Mouse (Mus musculus): ENCODE measurements around the gene Tmem28. TPM values are rescaled to one million over a fixed set of nuclear protein-coding genes. Genes with fewer than 3 reads are reported as not detected.

Tmem28 gene
- polyA plus RNA-seq (2012; ENCODE audit: insufficient read depth, insufficient read length, missing spikeins): 0.75 and 0.79 TPM in 2 replicates

- Histone ChIP-seq H3K27ac (replicated peaks; ENCODE audit: low read depth, low read length) (no peak within 1 kb of the TSS), H3K4me1 (ENCODE audit: control insufficient read depth, insufficient read depth, insufficient read length, low read length) (no peaks in the 10 kb centered on the region)
Observed at GRCm38 (mm10) chrX:99820790-99821395, at the start of gene Tmem28. Gene Tmem28 (plus strand): TSS chrX:99821021.

DNA sequence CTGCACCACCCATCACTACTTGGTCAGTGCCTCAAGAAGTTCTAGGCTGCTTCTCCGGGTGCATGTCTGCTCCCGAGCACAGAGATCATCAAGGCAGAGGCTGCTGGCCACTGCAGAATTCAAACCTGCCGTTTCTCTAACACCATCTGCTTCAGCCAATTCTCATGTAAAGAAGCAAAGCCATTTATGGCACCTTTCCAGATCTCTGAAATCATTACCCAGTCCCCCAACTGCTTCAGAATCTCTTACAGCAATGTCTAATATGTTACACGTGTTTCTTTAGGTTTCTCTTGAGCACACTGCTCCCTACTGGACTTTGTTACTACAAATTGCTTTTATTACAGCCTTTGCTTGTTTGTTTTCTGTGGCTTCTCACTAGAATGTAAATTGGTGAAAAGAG is 40.5 kb upstream of the Tmem28 start:
- no peaks in the 10 kb centered on the region for H3K4me1 ChIP-seq (ENCODE audit: control insufficient read depth, insufficient read depth, insufficient read length, low read length)
- no peak overlapping the region for H3K4me3 ChIP-seq (ENCODE audit: insufficient read depth, low read depth, low read length)

More at GRCm38 (mm10) chrX:99820790-99821395, at the start of gene Tmem28:
- H3K4me3 ChIP-seq (ENCODE audit: insufficient read depth, low read depth, low read length): peak within 1 kb of the TSS; percentile 49

GRCm38 (mm10) chrX:99808375-99808774 is 12.4 kb upstream of the Tmem28 start:
- Histone ChIP-seq H3K4me1 (ENCODE audit: control insufficient read depth, insufficient read depth, insufficient read length, low read length) (no peaks in the 10 kb centered on the region), H3K4me3 (ENCODE audit: insufficient read depth, low read depth, low read length) (no peak overlapping the region), H3K27ac (replicated peaks; ENCODE audit: low read depth, low read length) (no peak overlapping the region)

More for the DNA sequence above, 40.5 kb upstream of the Tmem28 start:
- H3K27ac ChIP-seq (replicated peaks; ENCODE audit: low read depth, low read length): no peak overlapping the region

DNA sequence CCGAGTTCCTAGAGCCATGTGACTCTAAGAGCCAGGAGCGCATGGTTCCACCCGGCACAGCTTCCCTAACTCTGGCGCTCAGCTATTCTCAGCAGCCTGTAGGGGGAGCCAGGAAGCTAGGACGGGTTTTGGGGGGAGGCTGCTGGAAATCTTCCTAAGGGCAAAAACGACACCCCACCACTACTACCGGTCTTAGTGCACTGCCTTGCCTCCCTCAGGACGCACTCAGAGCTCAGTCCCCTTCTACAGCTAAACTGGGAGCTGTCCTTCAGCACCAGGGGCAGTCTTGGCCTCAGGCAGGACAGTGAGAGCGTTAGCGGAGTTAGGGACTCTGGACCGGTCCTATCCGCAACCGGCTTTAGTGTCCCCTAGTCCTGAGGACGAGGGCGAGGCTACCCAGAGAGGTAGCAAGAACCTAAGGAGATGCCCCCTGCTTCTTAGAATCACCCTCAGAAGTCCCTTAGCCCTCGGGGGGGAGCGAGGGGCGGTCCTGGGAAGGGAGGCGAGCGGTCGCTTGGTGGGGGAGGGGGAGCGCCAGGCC is 1.4 kb upstream of the Tmem28 start:
- H3K27ac ChIP-seq (replicated peaks; ENCODE audit: low read depth, low read length): no peak overlapping the region
- H3K4me1 ChIP-seq (ENCODE audit: control insufficient read depth, insufficient read depth, insufficient read length, low read length): no peaks in the 10 kb centered on the region
- H3K4me3 ChIP-seq (ENCODE audit: insufficient read depth, low read depth, low read length): peak overlapping the region; percentile 49

DNA sequence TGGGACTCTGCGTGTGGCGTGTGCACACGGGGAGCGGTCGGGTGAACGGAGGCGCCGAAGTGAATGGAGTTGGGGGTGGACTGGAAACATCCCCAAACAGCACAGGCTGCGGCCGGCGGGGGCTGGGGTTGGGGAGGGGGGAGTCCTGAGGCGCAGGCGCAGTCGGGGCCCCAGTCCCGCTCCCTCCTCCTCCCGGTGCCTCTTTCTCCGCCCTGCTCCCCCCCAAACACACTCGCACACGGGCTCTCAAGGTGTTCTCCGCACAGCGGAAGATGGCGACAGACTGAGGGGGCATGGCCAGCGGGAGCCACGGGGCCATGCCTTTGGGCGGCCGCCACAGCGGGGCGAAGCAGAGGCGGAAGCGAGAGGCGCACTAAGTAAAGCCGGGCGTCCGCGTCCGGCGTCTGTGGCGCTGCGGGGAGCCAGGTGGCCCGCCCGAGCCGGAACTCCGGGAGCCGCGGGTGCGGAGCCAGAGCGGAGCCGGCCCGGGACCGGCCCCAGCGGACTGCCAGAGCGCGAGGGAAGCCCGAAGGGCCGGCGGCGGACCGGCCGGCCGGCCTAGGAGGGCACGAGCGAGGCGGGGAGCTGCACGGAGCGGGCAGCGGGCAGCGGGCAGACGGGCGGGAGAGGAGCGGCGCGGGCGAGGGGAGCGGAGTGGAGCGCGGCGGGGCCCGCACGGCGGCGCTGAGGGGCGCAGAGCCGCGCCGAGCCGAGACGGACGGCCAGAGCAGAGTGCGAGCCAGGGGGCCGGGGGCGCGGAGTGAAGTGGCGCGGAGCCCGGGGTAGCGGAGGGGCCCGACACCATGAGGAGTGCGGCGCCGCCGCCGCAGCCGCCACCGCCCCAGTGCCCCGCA is 658 bp upstream of the Tmem28 start:
- Histone ChIP-seq H3K4me3 (ENCODE audit: insufficient read depth, low read depth, low read length) (peak overlapping the region; percentile 49), H3K4me1 (ENCODE audit: control insufficient read depth, insufficient read depth, insufficient read length, low read length) (no peaks in the 10 kb centered on the region), H3K27ac (replicated peaks; ENCODE audit: low read depth, low read length) (no peak overlapping the region)

GRCm38 (mm10) chrX:99842090-99842489 is 21.3 kb downstream of the Tmem28 start:
- Histone ChIP-seq H3K4me3 (ENCODE audit: insufficient read depth, low read depth, low read length) (no peak overlapping the region), H3K4me1 (ENCODE audit: control insufficient read depth, insufficient read depth, insufficient read length, low read length) (no peaks in the 10 kb centered on the region), H3K27ac (replicated peaks; ENCODE audit: low read depth, low read length) (no peak overlapping the region)

DNA sequence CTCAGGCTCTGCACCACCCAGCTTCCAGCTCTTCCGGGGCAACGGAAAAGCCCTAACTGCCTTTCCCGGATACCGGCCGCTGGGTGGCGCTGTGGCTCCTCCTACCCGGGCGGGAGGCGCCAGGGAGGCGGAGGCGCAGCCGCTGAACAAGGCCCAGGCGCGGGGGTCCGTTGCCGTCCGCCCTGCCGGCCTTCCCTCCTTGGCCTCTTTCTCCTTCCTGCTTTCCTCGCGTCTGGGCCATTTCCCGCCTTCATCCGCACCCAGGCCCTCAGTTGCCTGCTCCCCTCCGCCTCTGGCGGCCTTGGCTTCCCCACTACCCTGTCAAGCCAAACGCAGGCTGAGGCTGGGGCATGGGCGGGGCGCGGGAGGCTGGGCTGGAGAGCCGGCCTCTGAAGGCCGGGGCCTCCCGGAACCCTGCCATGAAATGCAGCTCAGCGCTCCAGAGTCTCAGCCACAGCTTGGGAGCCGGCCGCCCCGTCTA is 32.5 kb downstream of the Tmem28 start:
- peak overlapping the region; percentile 60 for H3K27ac ChIP-seq (replicated peaks; ENCODE audit: low read depth, low read length)
- H3K4me3 ChIP-seq (ENCODE audit: insufficient read depth, low read depth, low read length): peak overlapping the region; percentile 90
- H3K4me1 ChIP-seq (ENCODE audit: control insufficient read depth, insufficient read depth, insufficient read length, low read length): no peaks in the 10 kb centered on the region

DNA sequence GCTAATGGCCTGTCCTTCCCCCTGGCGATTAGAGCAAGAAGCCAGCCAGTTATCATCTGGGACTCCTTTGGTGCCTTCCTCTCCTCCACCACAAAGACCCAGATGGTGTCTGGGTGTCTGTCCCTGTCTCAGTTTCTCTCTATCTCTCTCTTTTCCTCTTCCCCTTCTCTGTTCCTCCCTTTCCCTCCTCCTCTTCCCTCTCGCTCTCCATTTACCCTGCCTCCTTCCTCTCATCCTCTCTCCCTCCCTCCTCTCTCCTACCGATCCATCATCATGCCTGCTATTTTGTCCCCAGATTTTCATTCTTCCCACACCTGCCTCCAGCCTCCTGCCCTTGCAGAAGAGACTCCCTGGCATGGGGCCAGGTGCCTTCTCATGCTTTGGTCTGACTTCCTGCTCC is 33.0 kb downstream of the Tmem28 start:
- Histone ChIP-seq H3K27ac (replicated peaks; ENCODE audit: low read depth, low read length) (no peak overlapping the region), H3K4me1 (ENCODE audit: control insufficient read depth, insufficient read depth, insufficient read length, low read length) (no peaks in the 10 kb centered on the region; the same call in 1 of the 2 replicates), H3K4me3 (ENCODE audit: insufficient read depth, low read depth, low read length) (peak overlapping the region; percentile 90)

GRCm38 (mm10) chrX:99872228-99872627 is 51.4 kb downstream of the Tmem28 start:
- Histone ChIP-seq H3K27ac (replicated peaks; ENCODE audit: low read depth, low read length) (no peak overlapping the region; the same call in 1 of the 2 replicates), H3K4me3 (ENCODE audit: insufficient read depth, low read depth, low read length) (no peak overlapping the region), H3K4me1 (ENCODE audit: control insufficient read depth, insufficient read depth, insufficient read length, low read length) (no peaks in the 10 kb centered on the region; the same call in 1 of the 2 replicates)

DNA sequence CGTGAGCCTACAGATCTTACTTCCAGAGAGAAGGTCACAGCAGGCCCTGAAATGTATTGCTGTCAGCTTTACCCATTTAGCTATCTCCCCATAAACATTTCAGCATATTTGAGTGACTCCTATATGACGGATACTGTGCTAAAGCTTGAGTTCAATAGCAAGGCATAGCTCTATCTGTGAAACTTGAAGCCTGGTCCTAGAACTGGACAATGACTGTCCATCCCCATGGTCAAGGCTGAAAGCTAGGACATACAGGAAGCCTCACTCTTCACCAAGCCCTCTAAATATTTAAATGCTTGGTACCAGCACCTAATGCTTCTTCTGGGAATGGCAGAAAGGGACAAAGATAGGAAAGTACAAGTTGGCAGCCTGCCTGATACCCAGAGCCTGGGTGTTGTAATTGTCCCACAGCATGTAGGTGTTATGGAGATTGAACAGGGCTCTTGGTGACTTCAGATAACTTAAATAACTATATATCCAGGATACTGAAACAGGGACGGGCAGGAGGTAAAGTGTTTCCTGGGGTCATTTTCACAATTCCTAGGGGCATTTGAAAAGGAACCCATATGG is 51.9 kb downstream of the Tmem28 start:
- H3K27ac ChIP-seq (replicated peaks; ENCODE audit: low read depth, low read length): peak overlapping the region; percentile 48
- H3K4me1 ChIP-seq (ENCODE audit: control insufficient read depth, insufficient read depth, insufficient read length, low read length): no peaks in the 10 kb centered on the region; the same call in 1 of the 2 replicates
- H3K4me3 ChIP-seq (ENCODE audit: insufficient read depth, low read depth, low read length): no peak overlapping the region

DNA sequence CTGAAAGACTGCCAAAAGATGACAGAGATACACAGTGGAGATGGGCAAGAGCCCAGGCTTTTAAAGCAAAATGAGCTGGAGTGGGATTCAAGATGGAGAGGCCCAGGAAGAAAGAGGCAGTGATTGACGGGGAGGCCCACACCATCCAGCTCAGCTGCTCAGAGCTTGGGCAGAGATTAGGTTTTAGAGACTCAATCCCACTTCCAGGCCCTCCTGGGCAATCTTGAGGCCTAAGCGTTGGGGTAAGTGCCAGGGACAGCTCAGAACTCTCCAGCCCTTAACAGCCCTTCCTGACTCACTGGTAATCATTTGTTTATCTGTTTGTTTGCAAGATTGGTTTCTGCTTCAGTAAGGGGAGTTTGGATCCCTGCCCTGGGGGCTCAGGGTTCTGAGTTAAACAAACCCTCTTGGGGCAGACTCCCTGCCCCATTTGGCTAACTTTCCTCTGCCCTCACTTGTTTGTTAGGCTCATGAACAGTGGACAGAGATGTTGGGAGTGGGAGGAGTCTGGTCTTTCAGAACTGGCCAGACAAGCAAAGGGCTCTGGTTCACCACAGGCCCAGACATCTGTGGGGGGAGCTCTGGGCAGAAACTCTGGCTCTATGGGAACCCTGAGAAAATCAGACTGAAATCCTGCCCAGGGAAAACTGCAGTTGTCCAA is 52.6 kb downstream of the Tmem28 start:
- Histone ChIP-seq H3K4me3 (ENCODE audit: insufficient read depth, low read depth, low read length) (peak overlapping the region; percentile 30), H3K4me1 (ENCODE audit: control insufficient read depth, insufficient read depth, insufficient read length, low read length) (no peaks in the 10 kb centered on the region; the same call in 1 of the 2 replicates), H3K27ac (replicated peaks; ENCODE audit: low read depth, low read length) (peak overlapping the region; percentile 77)

- peak overlapping the region; percentile 30 for H3K4me3 ChIP-seq (ENCODE audit: insufficient read depth, low read depth, low read length)
- no peaks in the 10 kb centered on the region; the same call in 1 of the 2 replicates for H3K4me1 ChIP-seq (ENCODE audit: control insufficient read depth, insufficient read depth, insufficient read length, low read length)
- peak overlapping the region; percentile 77 for H3K27ac ChIP-seq (replicated peaks; ENCODE audit: low read depth, low read length)
Observed at GRCm38 (mm10) chrX:99873920-99874296, 53.1 kb downstream of the Tmem28 start.

- Histone ChIP-seq H3K4me3 (ENCODE audit: insufficient read depth, low read depth, low read length) (no peak overlapping the region), H3K4me1 (ENCODE audit: control insufficient read depth, insufficient read depth, insufficient read length, low read length) (no peaks in the 10 kb centered on the region; the same call in 1 of the 2 replicates), H3K27ac (replicated peaks; ENCODE audit: low read depth, low read length) (no peak overlapping the region)
Observed at GRCm38 (mm10) chrX:99876781-99877180, 56.0 kb downstream of the Tmem28 start.

DNA sequence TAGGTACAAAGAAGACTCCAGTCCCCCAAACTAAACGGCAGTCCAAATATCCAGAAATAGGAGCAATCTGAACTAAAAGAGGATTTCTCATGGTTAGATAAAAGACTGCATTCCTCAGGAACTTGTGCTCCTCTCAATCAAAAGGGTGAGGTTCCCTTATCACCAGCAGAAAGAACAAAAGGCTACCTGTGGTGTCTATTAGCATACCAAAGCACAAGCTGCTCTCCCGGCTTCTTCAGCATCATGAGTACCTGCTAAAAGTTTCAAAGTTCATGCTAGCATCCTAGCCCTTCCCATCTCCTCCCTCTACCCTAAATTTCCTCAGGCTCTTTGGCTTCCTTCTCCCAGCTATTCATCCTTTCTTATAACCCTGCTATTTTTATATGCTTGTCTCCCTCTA is 62.6 kb downstream of the Tmem28 start:
- Histone ChIP-seq H3K27ac (replicated peaks; ENCODE audit: low read depth, low read length) (no peak overlapping the region), H3K4me3 (ENCODE audit: insufficient read depth, low read depth, low read length) (no peak overlapping the region)

More for the DNA sequence above, 62.6 kb downstream of the Tmem28 start:
- no peaks in the 10 kb centered on the region for H3K4me1 ChIP-seq (ENCODE audit: control insufficient read depth, insufficient read depth, insufficient read length, low read length)

Data from brown adipose tissue, adult 24 weeks (tissue).